Mouse (Mus musculus): ENCODE data around the gene Nphs2. TPM values are rescaled to one million over a fixed set of nuclear protein-coding genes. Genes with fewer than 3 reads are reported as not detected.

Nphs2 gene
- polyA plus RNA-seq, 1 experiment = not detected

DNA sequence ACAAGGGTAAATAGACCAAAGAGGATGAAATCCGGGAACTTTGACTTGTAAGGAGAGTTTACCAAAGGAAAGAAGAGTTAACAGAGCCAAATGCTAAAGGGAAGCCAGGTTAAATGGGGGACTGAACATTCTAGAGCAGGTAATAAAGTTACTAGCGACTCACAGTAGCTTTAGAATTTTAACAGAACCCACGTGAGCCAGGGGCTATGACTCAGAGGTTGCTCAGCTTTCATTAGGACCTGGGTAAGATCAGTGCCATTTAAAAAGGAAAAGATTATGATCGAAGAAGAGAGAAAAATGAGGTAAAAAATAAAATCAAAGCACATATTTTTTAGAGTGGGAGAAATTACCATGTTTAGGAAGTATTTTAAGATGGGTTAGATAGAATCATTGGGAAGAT lies 30.3 kb downstream of the Nphs2 start:
- no peak for TF ChIP-seq POLR2A (IDR thresholded peaks at IDR 0.05; ENCODE audit: borderline replicate concordance, control insufficient read depth, low read depth, low read length)
- TF ChIP-seq CTCF (IDR thresholded peaks at IDR 0.05; ENCODE audit: control insufficient read depth, insufficient read depth, low read length) = no peak
- 70% methylated on average over 4 of the region's 4 CpGs for WGBS
- Histone ChIP-seq H3K4me1 (ENCODE audit: control insufficient read depth, insufficient read depth, low read length) (no peaks in the 10 kb centered on the region), H3K4me3 (replicated peaks; ENCODE audit: control insufficient read depth, low read depth, low read length) (no peak overlapping the region), H3K27ac (ENCODE audit: control insufficient read depth, insufficient read depth, low read depth, low read length, poor library complexity) (no peak overlapping the region)

DNA sequence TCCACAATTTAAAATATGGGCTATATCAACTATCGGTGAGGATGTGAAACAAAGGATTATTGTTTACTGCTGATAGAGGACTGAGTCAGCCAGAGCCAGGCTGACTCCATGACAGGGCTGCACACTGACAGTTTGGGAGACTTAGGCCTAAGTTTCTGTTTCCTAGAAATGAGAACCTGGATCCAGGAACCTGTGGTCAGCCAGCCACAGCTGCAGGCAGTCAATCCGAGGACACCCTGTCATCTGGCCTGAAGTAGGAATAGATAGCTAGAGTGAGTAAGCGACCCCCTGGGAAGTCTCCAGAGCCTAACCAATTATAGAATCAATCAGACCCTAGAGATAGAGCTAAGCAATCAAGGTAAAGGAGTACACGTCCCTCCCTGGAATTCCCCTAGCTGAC lies 33.9 kb downstream of the Nphs2 start:
- H3K4me3 ChIP-seq (replicated peaks; ENCODE audit: control insufficient read depth, low read depth, low read length) = no peak overlapping the region
- 58% methylated on average over 4 of the region's 4 CpGs for whole genome bisulfite sequencing
- H3K27ac ChIP-seq (ENCODE audit: control insufficient read depth, insufficient read depth, low read depth, low read length, poor library complexity) = no peak overlapping the region
- H3K4me1 ChIP-seq (ENCODE audit: control insufficient read depth, insufficient read depth, low read length) = no peaks in the 10 kb centered on the region
- TF ChIP-seq CTCF (IDR thresholded peaks at IDR 0.05; ENCODE audit: control insufficient read depth, insufficient read depth, low read length) (no peak), POLR2A (IDR thresholded peaks at IDR 0.05; ENCODE audit: borderline replicate concordance, control insufficient read depth, low read depth, low read length) (no peak)

DNA sequence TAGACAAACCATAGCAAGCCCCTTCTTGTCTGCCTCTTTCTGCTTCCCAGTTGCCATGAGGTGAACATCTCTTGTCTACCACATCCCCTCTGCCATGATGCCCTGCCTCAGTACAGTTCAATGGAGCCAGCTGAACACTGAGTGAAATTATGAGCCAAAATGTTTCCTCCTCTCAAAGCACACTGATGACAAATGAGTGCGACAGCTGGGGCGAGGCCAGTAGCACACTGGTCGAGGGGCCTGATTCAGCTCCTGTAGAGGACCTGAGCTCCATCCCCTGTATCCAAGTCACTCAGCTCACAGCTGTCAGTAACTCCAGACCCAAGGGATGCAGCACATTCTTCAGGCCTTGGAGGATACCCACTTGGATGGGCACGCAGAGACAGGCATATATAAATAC lies 35.1 kb downstream of the Nphs2 start:
- H3K4me3 ChIP-seq (replicated peaks; ENCODE audit: control insufficient read depth, low read depth, low read length) = no peak overlapping the region
- no peaks in the 10 kb centered on the region for H3K4me1 ChIP-seq (ENCODE audit: control insufficient read depth, insufficient read depth, low read length)
- WGBS = 89% methylated on average over 4 of the region's 4 CpGs
- no peak for TF ChIP-seq CTCF (IDR thresholded peaks at IDR 0.05; ENCODE audit: control insufficient read depth, insufficient read depth, low read length)
- TF ChIP-seq POLR2A (IDR thresholded peaks at IDR 0.05; ENCODE audit: borderline replicate concordance, control insufficient read depth, low read depth, low read length) = no peak
- H3K27ac ChIP-seq (ENCODE audit: control insufficient read depth, insufficient read depth, low read depth, low read length, poor library complexity) = no peak overlapping the region

DNA sequence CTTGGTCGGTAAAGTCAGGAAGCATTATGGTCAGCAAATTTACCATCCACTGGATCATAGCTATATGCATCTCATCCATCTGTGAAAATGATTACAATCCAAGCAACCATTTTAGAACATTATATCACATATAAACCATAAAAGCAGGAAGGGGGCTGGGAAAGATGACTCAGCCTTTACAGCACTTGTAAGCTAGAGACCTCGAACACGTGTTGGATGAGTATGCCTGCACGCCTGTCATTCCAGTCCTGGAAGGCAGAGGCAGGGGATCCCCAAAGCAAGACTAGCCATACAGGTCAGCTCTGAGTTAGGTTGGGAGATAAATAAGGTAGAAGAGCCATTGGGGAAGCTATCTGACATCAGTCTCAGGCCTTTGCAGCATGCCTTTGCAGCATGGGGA lies 38.5 kb downstream of the Nphs2 start:
- Histone ChIP-seq H3K4me3 (replicated peaks; ENCODE audit: control insufficient read depth, low read depth, low read length) (no peak overlapping the region), H3K27ac (ENCODE audit: control insufficient read depth, insufficient read depth, low read depth, low read length, poor library complexity) (no peak overlapping the region), H3K4me1 (ENCODE audit: control insufficient read depth, insufficient read depth, low read length) (no peaks in the 10 kb centered on the region)
- TF ChIP-seq CTCF (IDR thresholded peaks at IDR 0.05; ENCODE audit: control insufficient read depth, insufficient read depth, low read length) = no peak
- no peak for TF ChIP-seq POLR2A (IDR thresholded peaks at IDR 0.05; ENCODE audit: borderline replicate concordance, control insufficient read depth, low read depth, low read length)
- WGBS = 53% methylated on average over 4 of the region's 4 CpGs

DNA sequence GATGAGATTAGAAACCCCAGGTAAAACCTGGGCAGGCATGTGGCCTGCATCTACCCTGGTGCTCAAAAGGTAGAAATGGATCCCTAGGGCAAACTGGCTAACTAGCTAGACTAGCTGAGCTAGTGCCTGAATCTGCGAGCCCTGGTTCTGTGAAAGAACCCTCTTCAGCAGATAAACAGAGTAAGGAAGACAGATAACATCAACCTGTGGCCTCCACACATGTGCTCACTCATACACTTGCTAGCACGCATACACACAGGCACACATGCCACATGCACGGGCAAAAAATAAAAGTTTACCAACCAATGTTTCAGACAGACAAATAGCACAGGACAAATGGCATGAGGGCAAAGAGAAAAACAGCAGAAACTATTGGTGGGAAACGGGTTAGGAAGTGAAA lies 39.9 kb downstream of the Nphs2 start:
- 82% methylated on average over 4 of the region's 4 CpGs for WGBS
- TF ChIP-seq CTCF (IDR thresholded peaks at IDR 0.05; ENCODE audit: control insufficient read depth, insufficient read depth, low read length) (no peak), POLR2A (IDR thresholded peaks at IDR 0.05; ENCODE audit: borderline replicate concordance, control insufficient read depth, low read depth, low read length) (no peak)
- H3K4me3 ChIP-seq (replicated peaks; ENCODE audit: control insufficient read depth, low read depth, low read length) = no peak overlapping the region
- no peak overlapping the region for H3K27ac ChIP-seq (ENCODE audit: control insufficient read depth, insufficient read depth, low read depth, low read length, poor library complexity)
- H3K4me1 ChIP-seq (ENCODE audit: control insufficient read depth, insufficient read depth, low read length) = no peaks in the 10 kb centered on the region

DNA sequence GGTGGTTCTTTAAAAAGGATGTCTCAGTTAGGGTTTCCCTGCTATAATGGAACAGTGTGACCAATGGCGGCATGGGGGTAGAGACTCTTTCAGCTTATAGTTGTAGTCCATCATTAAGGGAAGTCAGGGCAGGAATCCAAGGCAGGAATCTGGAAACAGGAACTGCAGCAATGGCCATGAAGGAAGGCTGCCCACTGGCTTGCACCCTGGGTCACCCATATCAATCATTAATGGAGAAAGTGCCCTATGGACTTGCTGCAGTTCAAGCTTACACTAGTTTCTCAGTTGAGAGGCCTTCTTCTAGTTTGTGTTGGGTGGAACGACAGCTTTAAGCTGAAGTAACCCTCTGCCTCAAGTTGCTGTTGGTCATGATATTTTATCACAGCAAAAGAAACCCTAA lies 41.9 kb downstream of the Nphs2 start:
- H3K4me1 ChIP-seq (ENCODE audit: control insufficient read depth, insufficient read depth, low read length) = no peaks in the 10 kb centered on the region
- WGBS = 85% methylated on average over 2 of the region's 2 CpGs
- no peak overlapping the region for H3K27ac ChIP-seq (ENCODE audit: control insufficient read depth, insufficient read depth, low read depth, low read length, poor library complexity)
- no peak overlapping the region for H3K4me3 ChIP-seq (replicated peaks; ENCODE audit: control insufficient read depth, low read depth, low read length)
- TF ChIP-seq CTCF (IDR thresholded peaks at IDR 0.05; ENCODE audit: control insufficient read depth, insufficient read depth, low read length) (no peak), POLR2A (IDR thresholded peaks at IDR 0.05; ENCODE audit: borderline replicate concordance, control insufficient read depth, low read depth, low read length) (no peak)

DNA sequence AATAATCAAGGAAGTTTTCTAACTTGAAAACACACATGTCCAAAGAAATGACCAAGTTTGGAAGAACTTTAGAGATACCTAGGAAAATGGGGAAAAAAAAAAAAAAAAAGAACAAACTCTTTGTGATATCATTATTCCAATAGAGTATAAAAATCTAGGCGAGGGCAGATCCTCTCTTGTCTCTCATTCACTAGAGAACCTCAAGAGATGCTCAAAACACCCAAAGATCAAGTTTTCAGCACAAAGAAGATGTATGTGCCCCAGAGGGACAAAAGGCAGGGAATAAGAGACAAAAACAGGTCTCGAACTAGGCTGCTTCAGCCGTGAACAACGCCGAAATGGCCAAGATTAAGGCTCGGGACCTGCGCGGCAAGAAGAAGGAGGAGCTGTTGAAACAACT lies 55.2 kb downstream of the Nphs2 start, which contains the start of gene Gm2000:
Gm2000 (plus strand) TSS at position 301 of the 400 bp plus-strand sequence.
- TF ChIP-seq POLR2A (IDR thresholded peaks at IDR 0.05; ENCODE audit: borderline replicate concordance, control insufficient read depth, low read depth, low read length) (no peak), CTCF (IDR thresholded peaks at IDR 0.05; ENCODE audit: control insufficient read depth, insufficient read depth, low read length) (no peak)
- Histone ChIP-seq H3K27ac (ENCODE audit: control insufficient read depth, insufficient read depth, low read depth, low read length, poor library complexity) (no peak within 1 kb of the TSS), H3K4me1 (ENCODE audit: control insufficient read depth, insufficient read depth, low read length) (no peaks in the 10 kb centered on the region), H3K4me3 (replicated peaks; ENCODE audit: control insufficient read depth, low read depth, low read length) (no peak within 1 kb of the TSS)
- WGBS = 87% methylated on average over 8 of the region's 8 CpGs

Other genes starting within 250 kb of the Nphs2 start
- gene Fam163a, start 105.7 kb upstream of the Nphs2 start, polyA plus RNA-seq (2011; ENCODE audit: insufficient read depth, insufficient read length, low replicate concordance, missing spikeins) = not detected in 2 replicates
- not detected in 2 replicates for gene Tdrd5, start 7.1 kb upstream of the Nphs2 start, polyA plus RNA-seq (2011; ENCODE audit: insufficient read depth, insufficient read length, low replicate concordance, missing spikeins)
- gene Gm2000, start 55.3 kb downstream of the Nphs2 start, polyA plus RNA-seq (2011; ENCODE audit: insufficient read depth, insufficient read length, low replicate concordance, missing spikeins) = 1,276 and 2,147 TPM in 2 replicates
- 0.56 and 1.6 TPM in 2 replicates for gene Axdnd1, start 110.4 kb downstream of the Nphs2 start, polyA plus RNA-seq (2011; ENCODE audit: insufficient read depth, insufficient read length, low replicate concordance, missing spikeins)
- gene Soat1, start 163.6 kb downstream of the Nphs2 start, polyA plus RNA-seq (2011; ENCODE audit: insufficient read depth, insufficient read length, low replicate concordance, missing spikeins) = 4.2 and 14.6 TPM in 2 replicates
- 1.2 and 2.5 TPM in 2 replicates for gene Gm10031, start 213.3 kb downstream of the Nphs2 start, polyA plus RNA-seq (2011; ENCODE audit: insufficient read depth, insufficient read length, low replicate concordance, missing spikeins)
- gene Abl2, start 248.1 kb downstream of the Nphs2 start, polyA plus RNA-seq (2011; ENCODE audit: insufficient read depth, insufficient read length, low replicate concordance, missing spikeins) = 2.5 and 8.7 TPM in 2 replicates

Data from bone marrow, adult 2 months (tissue).